Mouse (Mus musculus) liver, postnatal 0 days (tissue): Measurements from ENCODE around the gene Ssh2. TPM values are rescaled to one million over a fixed set of nuclear protein-coding genes. Genes with fewer than 3 reads are reported as not detected.

ENCODE experiments used
- ATAC-seq: fragments of 200-750 bp; cut with Nextera tagmentation; 2 replicates; pipeline ENCODE4 v1.8.0; 2017; ENCODE audit warnings: mild to moderate bottlenecking, moderate library complexity
- DNase-seq: peaks from one replicate; pipeline ENCODE4 v3.0.0-alpha.2; 2016
- H3K27ac ChIP-seq: fragments of 300-500 bp; sonication (generic); 2 replicates; pipeline ENCODE4 v1.5.1; 2014; ENCODE audit warnings: antibody characterized with exemption, moderate library complexity, mild to moderate bottlenecking, low read depth
- H3K27me3 ChIP-seq: fragments of 300-500 bp; sonication (generic); 2 replicates; pipeline ENCODE4 v1.6.1; 2014; ENCODE audit warnings: low read length, control low read depth, mixed read lengths; ENCODE audit not compliant: insufficient read depth
- H3K36me3 ChIP-seq: fragments of 300-500 bp; sonication (generic); replicated peaks from 2 replicates; pipeline ENCODE4 v1.6.1; 2014; ENCODE audit warnings: mild to moderate bottlenecking, control low read depth, low read length, moderate library complexity, mixed read lengths; ENCODE audit not compliant: insufficient read depth
- H3K4me1 ChIP-seq: fragments of 300-500 bp; sonication (generic); 2 replicates; pipeline ENCODE4 v1.6.1; 2014; ENCODE audit warnings: antibody characterized with exemption, mild to moderate bottlenecking, control low read depth; ENCODE audit not compliant: insufficient read depth
- H3K4me2 ChIP-seq: fragments of 300-500 bp; sonication (generic); 2 replicates; pipeline ENCODE4 v1.6.1; 2014; ENCODE audit warnings: low read depth, mild to moderate bottlenecking, low read length, moderate library complexity, mixed read lengths
- H3K4me3 ChIP-seq: fragments of 300-500 bp; sonication (generic); 2 replicates; pipeline ENCODE4 v1.5.1; 2014; ENCODE audit warnings: low read depth, low read length
- H3K9ac ChIP-seq: fragments of 300-500 bp; sonication (generic); replicated peaks from 2 replicates; pipeline ENCODE4 v1.6.1; 2014; ENCODE audit warnings: mild to moderate bottlenecking, moderate library complexity
- H3K9me3 ChIP-seq: fragments of 300-500 bp; sonication (generic); 2 replicates; pipeline ENCODE4 v1.6.1; 2016; ENCODE audit warnings: mild to moderate bottlenecking, control low read depth, low read length, mixed read lengths
- CTCF ChIP-seq: sonication (generic); IDR thresholded peaks from 2 replicates; pipeline ENCODE4 v1.5.1; 2016; ENCODE audit warnings: antibody characterized with exemption, low read depth
- EP300 ChIP-seq: IDR thresholded peaks from 2 replicates; pipeline ENCODE4 v1.6.1; 2016; ENCODE audit warnings: antibody characterized with exemption, low read depth, mild to moderate bottlenecking
- WGBS: fragments of 180-500 bp; shearing (Covaris S2); extraction: QIAGEN DNeasy Blood & Tissue Kit; methylation state at CpG from one replicate; pipeline ENCODE4 v1.1.7; 2014; ENCODE audit not compliant: insufficient replicate concordance; 5-methylcytosine and 5-hydroxymethylcytosine counted together
- polyA plus RNA-seq: library from polyadenylated mRNA; unstranded; fragments of >200 nt; fragmentation: Nextera tagmentation; extraction: Ambion mirVana; gene quantifications from 2 replicates; pipeline ENCODE4 v1.2.1, GENCODE M21; 2015

Gene Ssh2
- polyA plus RNA-seq, 1 experiment from 2014 or later: 4.4 TPM

DNA sequence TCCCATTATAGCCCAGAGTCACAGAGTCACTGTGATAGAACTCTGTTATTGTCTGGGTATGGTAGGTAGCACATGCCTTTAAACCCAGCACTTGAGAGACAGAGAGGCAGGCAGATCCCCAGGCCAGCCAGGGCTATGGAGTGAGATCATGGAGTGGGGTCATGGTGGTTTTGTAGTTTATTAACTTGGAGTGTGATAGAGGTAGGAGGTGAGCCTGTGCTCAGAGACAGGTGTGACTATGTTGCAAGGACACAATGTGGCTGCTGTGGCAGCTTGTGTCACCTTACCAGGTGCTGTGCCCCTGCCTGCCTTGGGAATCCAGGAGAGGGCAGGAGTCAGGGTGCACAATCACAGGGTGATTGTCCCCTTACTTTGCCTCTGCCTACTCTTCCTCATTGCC, 279.4 kb downstream of the Ssh2 start:
- Histone ChIP-seq H3K27ac (peak overlapping the region; percentile 34), H3K4me1 (peaks cover 54% of the 10 kb centered on the region), H3K4me3 (no peak overlapping the region), H3K36me3 (peaks cover 8% of the 10 kb centered on the region), H3K4me2 (no peak overlapping the region), H3K9me3 (no peaks in the 10 kb centered on the region), H3K27me3 (peaks cover 10% of the 10 kb centered on the region), H3K9ac (no peak overlapping the region)
- ATAC-seq (peak; percentile 54), DNase-seq (peak; percentile 22)
- TF ChIP-seq CTCF: no peak
- TF ChIP-seq EP300: no peak

DNA sequence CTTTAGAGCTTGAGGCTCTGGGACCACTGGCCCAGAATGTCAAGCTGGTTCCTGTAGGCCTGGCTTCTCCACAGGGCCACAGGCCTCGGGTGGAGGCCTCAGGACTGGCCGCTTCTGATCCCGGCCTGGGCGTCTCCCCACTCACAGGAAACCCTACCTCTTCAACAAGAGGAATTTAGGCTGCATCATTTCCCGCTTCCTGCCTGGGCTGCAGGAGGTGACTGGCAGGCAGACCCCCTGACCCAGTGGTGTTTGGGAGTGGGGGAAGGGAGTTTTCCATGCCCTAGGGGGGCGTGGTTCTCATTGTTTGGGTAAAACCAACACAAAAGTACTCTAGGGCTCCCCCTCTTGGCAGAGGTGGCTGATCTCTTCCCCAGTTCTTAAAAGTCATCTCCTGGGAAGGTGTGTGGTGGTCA, 281.3 kb downstream of the Ssh2 start:
- no peak overlapping the region for H3K4me2 ChIP-seq
- no peak overlapping the region for H3K4me3 ChIP-seq
- peak overlapping the region; percentile 76 for H3K27ac ChIP-seq
- no peaks in the 10 kb centered on the region for H3K9me3 ChIP-seq
- H3K36me3 ChIP-seq: peaks cover 17% of the 10 kb centered on the region
- 0 out of 2 replicates have a peak, but pooled peaks have one; percentile 19 for TF ChIP-seq EP300
- peak; percentile 56 for TF ChIP-seq CTCF
- H3K4me1 ChIP-seq: peaks cover 36% of the 10 kb centered on the region
- no peak overlapping the region for H3K9ac ChIP-seq
- ATAC-seq: no peak
- DNase-seq: peak; percentile 73
- WGBS: 47% methylated on average over 6 of the region's 6 CpGs
- no peaks in the 10 kb centered on the region for H3K27me3 ChIP-seq

DNA sequence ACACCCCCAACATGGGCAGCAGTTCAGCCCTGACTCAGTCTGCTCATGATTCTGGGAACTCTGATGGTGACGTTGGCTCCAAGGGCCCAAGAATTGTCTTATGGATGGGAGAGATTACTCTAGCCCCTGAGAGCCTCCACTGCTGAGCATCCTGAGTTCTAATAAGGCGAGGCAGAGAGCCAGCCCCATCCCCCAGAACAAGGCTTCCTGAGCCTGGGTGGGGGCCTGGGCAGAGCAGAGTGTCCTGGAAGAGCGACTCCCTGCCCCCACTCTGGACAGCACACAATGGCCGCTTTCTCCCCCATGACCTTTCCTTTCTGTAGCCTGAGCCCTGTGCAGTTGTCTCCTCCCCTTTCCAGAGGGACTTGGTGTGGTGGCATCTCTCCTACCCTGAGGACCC, 281.8 kb downstream of the Ssh2 start:
- WGBS: 71% methylated on average over 4 of the region's 4 CpGs
- no peak overlapping the region for H3K9ac ChIP-seq
- no peak overlapping the region for H3K4me3 ChIP-seq
- DNase-seq (peak; percentile 19), ATAC-seq (no peak)
- H3K27me3 ChIP-seq: no peaks in the 10 kb centered on the region
- TF ChIP-seq CTCF (no peak), EP300 (no peak)
- no peak overlapping the region for H3K4me2 ChIP-seq
- H3K27ac ChIP-seq: peak overlapping the region; percentile 57; the same call in 1 of the 2 replicates
- peaks cover 33% of the 10 kb centered on the region for H3K4me1 ChIP-seq
- peaks cover 18% of the 10 kb centered on the region for H3K36me3 ChIP-seq
- H3K9me3 ChIP-seq: no peaks in the 10 kb centered on the region

DNA sequence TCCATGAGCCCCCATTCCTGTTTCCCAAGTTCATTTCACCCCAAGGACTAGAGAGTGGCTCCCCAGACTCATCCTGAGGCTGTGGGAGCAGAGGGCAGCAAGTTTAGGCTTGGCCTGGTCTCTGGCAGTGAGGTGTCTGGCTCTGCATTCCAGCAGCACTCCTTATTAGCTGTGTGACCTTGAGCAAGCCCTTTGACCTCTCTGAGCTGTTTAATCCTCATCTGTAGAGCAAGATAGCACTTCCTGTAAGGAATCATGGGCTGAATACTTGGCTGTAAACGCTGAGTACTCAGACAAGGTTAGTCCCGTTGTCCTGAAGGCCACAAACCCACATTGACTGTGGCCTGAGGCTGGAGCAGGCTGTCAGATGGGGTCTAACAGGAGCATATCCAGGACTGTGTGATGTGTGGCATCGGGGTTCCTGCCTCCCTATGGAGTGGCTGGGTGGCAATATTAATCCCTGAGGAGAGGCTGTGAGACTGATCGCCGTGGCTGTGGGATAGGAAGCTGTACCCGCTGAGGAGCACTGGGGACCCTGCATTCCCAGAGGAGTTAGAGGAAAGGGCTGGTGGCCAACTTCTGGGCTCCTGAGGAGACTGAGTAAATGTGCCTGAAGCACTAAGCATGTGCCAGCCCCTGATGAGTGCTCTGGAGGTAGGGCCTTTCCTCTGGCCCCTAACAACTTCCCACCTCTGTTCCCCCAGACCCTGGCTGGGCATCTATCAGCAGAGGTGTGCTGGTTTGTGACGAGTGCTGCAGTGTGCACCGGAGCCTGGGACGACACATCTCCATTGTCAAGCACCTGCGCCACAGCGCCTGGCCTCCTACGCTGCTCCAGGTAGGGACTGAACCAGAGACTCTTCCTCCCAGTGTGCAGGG, 282.4 kb downstream of the Ssh2 start:
- Histone ChIP-seq H3K4me2 (no peak overlapping the region), H3K9ac (0 out of 2 replicates have a peak overlapping the region, but pooled peaks have one; percentile 13), H3K4me3 (no peak overlapping the region), H3K27me3 (no peaks in the 10 kb centered on the region), H3K9me3 (no peaks in the 10 kb centered on the region), H3K4me1 (peaks cover 33% of the 10 kb centered on the region), H3K36me3 (peaks cover 25% of the 10 kb centered on the region), H3K27ac (peak overlapping the region; percentile 57; the same call in 1 of the 2 replicates)
- DNase-seq (no peak), ATAC-seq (no peak)
- 86% methylated on average over 12 of the region's 12 CpGs for WGBS
- TF ChIP-seq CTCF (no peak), EP300 (no peak)

DNA sequence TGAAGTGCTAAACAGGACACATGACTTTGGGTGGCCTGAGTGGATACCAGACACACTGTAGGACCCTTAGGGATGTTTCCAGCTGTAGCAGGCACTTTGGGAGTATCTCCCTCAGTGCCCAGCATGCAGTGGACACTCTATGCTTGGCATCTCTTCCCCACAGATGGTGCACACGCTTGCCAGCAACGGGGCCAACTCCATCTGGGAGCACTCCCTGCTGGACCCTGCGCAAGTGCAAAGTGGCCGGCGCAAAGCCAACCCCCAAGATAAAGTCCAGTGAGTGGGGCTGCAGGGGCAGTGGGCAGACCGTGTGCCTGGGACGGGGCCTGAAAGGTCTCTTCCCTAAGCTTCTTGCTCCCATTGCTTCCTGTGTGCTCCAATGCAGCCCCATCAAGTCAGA, 283.3 kb downstream of the Ssh2 start:
- no peaks in the 10 kb centered on the region for H3K9me3 ChIP-seq
- no peaks in the 10 kb centered on the region for H3K27me3 ChIP-seq
- H3K4me3 ChIP-seq: no peak overlapping the region
- TF ChIP-seq CTCF (no peak), EP300 (no peak)
- H3K36me3 ChIP-seq: peaks cover 27% of the 10 kb centered on the region
- peaks cover 26% of the 10 kb centered on the region for H3K4me1 ChIP-seq
- H3K9ac ChIP-seq: no peak overlapping the region
- DNase-seq (no peak), ATAC-seq (no peak)
- H3K27ac ChIP-seq: no peak overlapping the region
- WGBS: 82% methylated on average over 7 of the region's 7 CpGs
- no peak overlapping the region for H3K4me2 ChIP-seq

DNA sequence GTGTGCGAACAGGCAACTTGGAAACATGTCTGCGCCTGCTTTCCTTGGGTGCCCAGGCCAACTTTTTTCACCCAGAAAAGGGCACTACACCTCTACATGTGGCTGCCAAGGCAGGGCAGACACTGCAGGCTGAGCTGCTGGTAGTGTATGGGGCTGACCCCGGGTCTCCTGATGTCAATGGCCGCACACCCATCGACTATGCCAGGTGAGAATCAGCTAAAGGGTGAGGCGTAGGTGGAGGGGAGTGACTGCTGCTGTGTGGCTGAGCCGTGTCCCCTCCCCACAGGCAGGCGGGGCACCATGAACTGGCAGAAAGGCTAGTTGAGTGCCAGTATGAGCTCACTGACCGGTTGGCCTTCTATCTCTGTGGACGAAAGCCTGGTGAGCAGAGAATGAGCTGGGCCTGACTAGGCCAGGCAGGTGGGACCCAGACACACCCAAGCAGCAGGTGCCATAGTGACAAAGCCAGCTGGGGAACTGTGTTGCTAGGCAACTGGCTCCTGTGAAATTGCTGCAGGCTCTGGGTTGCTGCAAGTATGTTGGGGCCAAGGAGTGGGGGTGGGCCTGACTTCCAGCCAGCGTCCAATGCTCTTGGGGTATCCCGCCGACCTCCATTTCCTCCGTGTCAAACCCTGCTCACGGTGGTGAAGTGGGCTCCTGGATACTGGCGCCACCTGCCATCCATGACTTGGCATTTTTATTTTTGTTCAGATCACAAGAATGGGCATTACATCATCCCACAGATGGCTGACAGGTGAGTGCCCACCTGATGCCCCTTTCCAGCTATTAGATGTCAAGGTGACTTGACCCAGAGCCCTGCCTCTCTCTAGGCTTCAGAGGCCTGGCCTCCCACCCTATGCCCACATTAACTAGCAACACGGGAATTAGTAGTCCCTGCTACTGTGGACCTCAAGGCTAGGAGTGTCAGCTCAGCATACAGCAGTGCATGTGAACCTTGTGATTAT, 284.6 kb downstream of the Ssh2 start:
- Histone ChIP-seq H3K9me3 (no peaks in the 10 kb centered on the region), H3K4me3 (no peak overlapping the region), H3K4me2 (no peak overlapping the region), H3K27me3 (no peaks in the 10 kb centered on the region), H3K4me1 (peaks cover 15% of the 10 kb centered on the region), H3K9ac (no peak overlapping the region; the same call in 1 of the 2 replicates), H3K36me3 (peaks cover 39% of the 10 kb centered on the region), H3K27ac (no peak overlapping the region)
- ATAC-seq (no peak), DNase-seq (peak; percentile 14)
- WGBS: 83% methylated on average over 17 of the region's 17 CpGs
- no peak for TF ChIP-seq CTCF
- TF ChIP-seq EP300: no peak
